Mouse (Mus musculus): Measurements from ENCODE around the gene Zfp618. TPM values are rescaled to one million over a fixed set of nuclear protein-coding genes. Genes with fewer than 3 reads are reported as not detected.

Zfp618 gene
- polyA plus RNA-seq, 1 experiment: 1.9 TPM

- TF ChIP-seq CTCF (IDR thresholded peaks at IDR 0.05; ENCODE audit: extremely low read depth, insufficient read depth, low read length): no peak
- no peak for TF ChIP-seq POLR2A (IDR thresholded peaks at IDR 0.05; ENCODE audit: extremely low read depth, insufficient read depth, low read length)
- Histone ChIP-seq H3K4me3 (ENCODE audit: insufficient read depth, low read length) (no peak overlapping the region), H3K4me1 (ENCODE audit: control insufficient read depth, insufficient read depth, low read length) (no peaks in the 10 kb centered on the region), H3K27ac (ENCODE audit: insufficient read depth, low read length) (no peak overlapping the region)
Measured at GRCm38 (mm10) chr4:62969526-62969925, 4.2 kb downstream of the Zfp618 start.

- Histone ChIP-seq H3K4me1 (ENCODE audit: control insufficient read depth, insufficient read depth, low read length) (no peaks in the 10 kb centered on the region), H3K27ac (ENCODE audit: insufficient read depth, low read length) (no peak overlapping the region), H3K4me3 (ENCODE audit: insufficient read depth, low read length) (no peak overlapping the region)
- TF ChIP-seq POLR2A (IDR thresholded peaks at IDR 0.05; ENCODE audit: extremely low read depth, insufficient read depth, low read length) (no peak), CTCF (IDR thresholded peaks at IDR 0.05; ENCODE audit: extremely low read depth, insufficient read depth, low read length) (no peak)
Measured at GRCm38 (mm10) chr4:62971991-62972390, 6.6 kb downstream of the Zfp618 start.

GRCm38 (mm10) chr4:62973086-62973485 lies 7.7 kb downstream of the Zfp618 start:
- Histone ChIP-seq H3K4me1 (ENCODE audit: control insufficient read depth, insufficient read depth, low read length) (no peaks in the 10 kb centered on the region), H3K27ac (ENCODE audit: insufficient read depth, low read length) (no peak overlapping the region), H3K4me3 (ENCODE audit: insufficient read depth, low read length) (no peak overlapping the region)
- TF ChIP-seq CTCF (IDR thresholded peaks at IDR 0.05; ENCODE audit: extremely low read depth, insufficient read depth, low read length): no peak
- TF ChIP-seq POLR2A (IDR thresholded peaks at IDR 0.05; ENCODE audit: extremely low read depth, insufficient read depth, low read length): no peak

- Histone ChIP-seq H3K4me3 (ENCODE audit: insufficient read depth, low read length) (no peak overlapping the region), H3K4me1 (ENCODE audit: control insufficient read depth, insufficient read depth, low read length) (no peaks in the 10 kb centered on the region), H3K27ac (ENCODE audit: insufficient read depth, low read length) (no peak overlapping the region)
- no peak for TF ChIP-seq POLR2A (IDR thresholded peaks at IDR 0.05; ENCODE audit: extremely low read depth, insufficient read depth, low read length)
- no peak for TF ChIP-seq CTCF (IDR thresholded peaks at IDR 0.05; ENCODE audit: extremely low read depth, insufficient read depth, low read length)
Measured at GRCm38 (mm10) chr4:62974901-62975300, 9.5 kb downstream of the Zfp618 start.

- no peak for TF ChIP-seq CTCF (IDR thresholded peaks at IDR 0.05; ENCODE audit: extremely low read depth, insufficient read depth, low read length)
Measured at GRCm38 (mm10) chr4:62975541-62975940, 10.2 kb downstream of the Zfp618 start.

GRCm38 (mm10) chr4:62977454-62977853 lies 12.1 kb downstream of the Zfp618 start:
- H3K4me1 ChIP-seq (ENCODE audit: control insufficient read depth, insufficient read depth, low read length): no peaks in the 10 kb centered on the region
- no peak overlapping the region for H3K27ac ChIP-seq (ENCODE audit: insufficient read depth, low read length)
- H3K4me3 ChIP-seq (ENCODE audit: insufficient read depth, low read length): no peak overlapping the region
- TF ChIP-seq CTCF (IDR thresholded peaks at IDR 0.05; ENCODE audit: extremely low read depth, insufficient read depth, low read length) (no peak), POLR2A (IDR thresholded peaks at IDR 0.05; ENCODE audit: extremely low read depth, insufficient read depth, low read length) (no peak)

More at GRCm38 (mm10) chr4:62975541-62975940, 10.2 kb downstream of the Zfp618 start:
- Histone ChIP-seq H3K27ac (ENCODE audit: insufficient read depth, low read length) (no peak overlapping the region), H3K4me3 (ENCODE audit: insufficient read depth, low read length) (no peak overlapping the region), H3K4me1 (ENCODE audit: control insufficient read depth, insufficient read depth, low read length) (no peaks in the 10 kb centered on the region)

GRCm38 (mm10) chr4:62978501-62978911 lies 13.1 kb downstream of the Zfp618 start:
- no peak overlapping the region for H3K4me3 ChIP-seq (ENCODE audit: insufficient read depth, low read length)
- H3K4me1 ChIP-seq (ENCODE audit: control insufficient read depth, insufficient read depth, low read length): no peaks in the 10 kb centered on the region
- TF ChIP-seq CTCF (IDR thresholded peaks at IDR 0.05; ENCODE audit: extremely low read depth, insufficient read depth, low read length): no peak
- no peak for TF ChIP-seq POLR2A (IDR thresholded peaks at IDR 0.05; ENCODE audit: extremely low read depth, insufficient read depth, low read length)
- H3K27ac ChIP-seq (ENCODE audit: insufficient read depth, low read length): no peak overlapping the region

- no peaks in the 10 kb centered on the region for H3K4me1 ChIP-seq (ENCODE audit: control insufficient read depth, insufficient read depth, low read length)
- H3K4me3 ChIP-seq (ENCODE audit: insufficient read depth, low read length): no peak overlapping the region
- H3K27ac ChIP-seq (ENCODE audit: insufficient read depth, low read length): no peak overlapping the region
- TF ChIP-seq POLR2A (IDR thresholded peaks at IDR 0.05; ENCODE audit: extremely low read depth, insufficient read depth, low read length): no peak
- no peak for TF ChIP-seq CTCF (IDR thresholded peaks at IDR 0.05; ENCODE audit: extremely low read depth, insufficient read depth, low read length)
Measured at GRCm38 (mm10) chr4:62981572-62981971, 16.2 kb downstream of the Zfp618 start.

- no peaks in the 10 kb centered on the region for H3K4me1 ChIP-seq (ENCODE audit: control insufficient read depth, insufficient read depth, low read length)
- no peak for TF ChIP-seq POLR2A (IDR thresholded peaks at IDR 0.05; ENCODE audit: extremely low read depth, insufficient read depth, low read length)
- TF ChIP-seq CTCF (IDR thresholded peaks at IDR 0.05; ENCODE audit: extremely low read depth, insufficient read depth, low read length): no peak
- no peak overlapping the region for H3K27ac ChIP-seq (ENCODE audit: insufficient read depth, low read length)
- H3K4me3 ChIP-seq (ENCODE audit: insufficient read depth, low read length): no peak overlapping the region
Measured at GRCm38 (mm10) chr4:62983556-62983955, 18.2 kb downstream of the Zfp618 start.

- H3K4me1 ChIP-seq (ENCODE audit: control insufficient read depth, insufficient read depth, low read length): no peaks in the 10 kb centered on the region
- H3K27ac ChIP-seq (ENCODE audit: insufficient read depth, low read length): no peak overlapping the region
- no peak overlapping the region for H3K4me3 ChIP-seq (ENCODE audit: insufficient read depth, low read length)
- TF ChIP-seq CTCF (IDR thresholded peaks at IDR 0.05; ENCODE audit: extremely low read depth, insufficient read depth, low read length) (no peak), POLR2A (IDR thresholded peaks at IDR 0.05; ENCODE audit: extremely low read depth, insufficient read depth, low read length) (no peak)
Measured at GRCm38 (mm10) chr4:62991336-62991735, 26.0 kb downstream of the Zfp618 start.

Measured in cortical plate, adult 2 months (tissue).